Mouse (Mus musculus) limb, embryonic 14.5 days (tissue): Measurements from ENCODE around the gene Coq8a. TPM values are rescaled to one million over a fixed set of nuclear protein-coding genes. Genes with fewer than 3 reads are reported as not detected.

Experiments
- ATAC-seq: fragments of 200-750 bp; cut with Nextera tagmentation; 2 replicates; pipeline ENCODE4 v1.8.0; 2017; ENCODE audit warnings: low read depth, moderate number of reproducible peaks, moderate TSS enrichment; ENCODE audit not compliant: low FRiP score
- DNase-seq: peaks from one replicate; pipeline ENCODE4 v3.0.0-alpha.2; 2015; ENCODE audit warnings: low spot score
- H3K27ac ChIP-seq: fragments of 300-500 bp; sonication (generic); replicated peaks from 2 replicates; pipeline ENCODE4 v1.5.1; 2014; ENCODE audit warnings: low read depth, mild to moderate bottlenecking, low read length, moderate library complexity, mixed read lengths
- H3K27me3 ChIP-seq: fragments of 300-500 bp; sonication (generic); 2 replicates; pipeline ENCODE4 v1.6.1; 2014; ENCODE audit warnings: low read length, mixed read lengths; ENCODE audit not compliant: control insufficient read depth, insufficient read depth
- H3K36me3 ChIP-seq: fragments of 300-500 bp; sonication (generic); 2 replicates; pipeline ENCODE4 v1.6.1; 2014; ENCODE audit warnings: mild to moderate bottlenecking, low read length, moderate library complexity, mixed read lengths; ENCODE audit not compliant: control insufficient read depth, insufficient read depth
- H3K4me1 ChIP-seq: fragments of 300-500 bp; sonication (generic); 2 replicates; pipeline ENCODE4 v1.6.1; 2014; ENCODE audit warnings: antibody characterized with exemption, low read length, mixed read lengths; ENCODE audit not compliant: control insufficient read depth, insufficient read depth
- H3K4me2 ChIP-seq: fragments of 300-500 bp; sonication (generic); replicated peaks from 2 replicates; pipeline ENCODE4 v1.6.1; 2014; ENCODE audit warnings: low read depth, mild to moderate bottlenecking, low read length, moderate library complexity; ENCODE audit not compliant: severe bottlenecking
- H3K4me3 ChIP-seq: fragments of 300-500 bp; sonication (generic); replicated peaks from 2 replicates; pipeline ENCODE4 v1.5.1; 2014; ENCODE audit warnings: low read length
- H3K9ac ChIP-seq: fragments of 300-500 bp; sonication (generic); 2 replicates; pipeline ENCODE4 v1.6.1; 2014; ENCODE audit warnings: mild to moderate bottlenecking, low read depth, low read length, moderate library complexity; ENCODE audit not compliant: severe bottlenecking
- H3K9me3 ChIP-seq: fragments of 300-500 bp; sonication (generic); 2 replicates; pipeline ENCODE4 v1.6.1; 2016; ENCODE audit warnings: low read length; ENCODE audit not compliant: control insufficient read depth
- POLR2A ChIP-seq: fragments of 200-500 bp; IDR thresholded peaks from 2 replicates; pipeline ENCODE4 v1.8.0; 2012; ENCODE audit warnings: inconsistent platforms, mild to moderate bottlenecking, moderate library complexity, borderline replicate concordance; ENCODE audit not compliant: insufficient read depth, insufficient read length; ENCODE audit errors: extremely low read depth
- WGBS: fragments of 180-500 bp; shearing (Covaris S2); extraction: QIAGEN DNeasy Blood & Tissue Kit; methylation state at CpG from one replicate; pipeline ENCODE4 v1.1.7; 2014; 5-methylcytosine and 5-hydroxymethylcytosine counted together
- polyA plus RNA-seq, 2 experiments: library from polyadenylated mRNA; depleted of rRNA in 1 of 2; stranded (reverse) in 1 of 2; unstranded in 1 of 2; fragments of >200 nt; fragmentation: Nextera tagmentation in 1 of 2; extraction: Ambion mirVana in 1 of 2; gene quantifications; 2 replicates each; pipeline versions ENCODE4 v1.2.1 to v1.2.3; 2012 to 2014

The Coq8a gene
- polyA plus RNA-seq, 2 experiments: 6.3 to 8.1 TPM

GRCm38 (mm10) chr1:180212911-180213310, 13.5 kb upstream of the Coq8a start:
- no peak overlapping the region for H3K27ac ChIP-seq
- DNase-seq (no peak), ATAC-seq (no peak)
- no peaks in the 10 kb centered on the region for H3K9me3 ChIP-seq
- H3K36me3 ChIP-seq: no peaks in the 10 kb centered on the region
- no peak for TF ChIP-seq POLR2A
- no peaks in the 10 kb centered on the region for H3K4me1 ChIP-seq
- no peak overlapping the region for H3K4me2 ChIP-seq
- no peak overlapping the region for H3K9ac ChIP-seq
- WGBS: 89% methylated on average over 5 of the region's 5 CpGs
- H3K27me3 ChIP-seq: no peaks in the 10 kb centered on the region
- H3K4me3 ChIP-seq: no peak overlapping the region

GRCm38 (mm10) chr1:180210781-180211271, 11.4 kb upstream of the Coq8a start:
- H3K27ac ChIP-seq: no peak overlapping the region
- no peak overlapping the region for H3K9ac ChIP-seq
- whole genome bisulfite sequencing: 80% methylated on average over 9 of the region's 9 CpGs
- H3K27me3 ChIP-seq: no peaks in the 10 kb centered on the region
- no peak overlapping the region for H3K4me2 ChIP-seq
- TF ChIP-seq POLR2A: no peak
- no peaks in the 10 kb centered on the region for H3K4me1 ChIP-seq
- H3K9me3 ChIP-seq: no peaks in the 10 kb centered on the region
- DNase-seq (no peak), ATAC-seq (no peak)
- H3K36me3 ChIP-seq: no peaks in the 10 kb centered on the region
- no peak overlapping the region for H3K4me3 ChIP-seq

- no peak for DNase-seq
- H3K4me1 ChIP-seq: no peaks in the 10 kb centered on the region
- ATAC-seq: no peak
- no peak overlapping the region for H3K27ac ChIP-seq
- no peaks in the 10 kb centered on the region for H3K36me3 ChIP-seq
- H3K9ac ChIP-seq: no peak overlapping the region
- WGBS: 72% methylated on average over 4 of the region's 4 CpGs
- no peak for TF ChIP-seq POLR2A
- no peaks in the 10 kb centered on the region for H3K27me3 ChIP-seq
- H3K9me3 ChIP-seq: peaks cover under 1% of the 10 kb centered on the region; the same call in 1 of the 2 replicates
- H3K4me2 ChIP-seq: no peak overlapping the region
- no peak overlapping the region for H3K4me3 ChIP-seq
Observed at GRCm38 (mm10) chr1:180210031-180210432, 10.6 kb upstream of the Coq8a start.

- 85% methylated on average over 2 of the region's 3 CpGs for WGBS
- ATAC-seq (no peak), DNase-seq (no peak)
- Histone ChIP-seq H3K4me2 (no peak overlapping the region), H3K9ac (no peak overlapping the region), H3K36me3 (no peaks in the 10 kb centered on the region), H3K4me1 (no peaks in the 10 kb centered on the region), H3K4me3 (no peak overlapping the region), H3K27ac (no peak overlapping the region), H3K27me3 (no peaks in the 10 kb centered on the region), H3K9me3 (peaks cover 10% of the 10 kb centered on the region; the same call in 1 of the 2 replicates)
- TF ChIP-seq POLR2A: no peak
Observed at GRCm38 (mm10) chr1:180208370-180208769, 9.0 kb upstream of the Coq8a start.

GRCm38 (mm10) chr1:180200722-180201121, 1.3 kb upstream of the Coq8a start:
- Histone ChIP-seq H3K4me2 (no peak overlapping the region), H3K27me3 (no peaks in the 10 kb centered on the region), H3K36me3 (no peaks in the 10 kb centered on the region), H3K4me1 (peaks cover 4% of the 10 kb centered on the region; the same call in 1 of the 2 replicates), H3K9ac (no peak overlapping the region), H3K27ac (no peak overlapping the region), H3K4me3 (no peak overlapping the region), H3K9me3 (peaks cover 10% of the 10 kb centered on the region; the same call in 1 of the 2 replicates)
- no peak for DNase-seq
- WGBS: 47% methylated on average over 5 of the region's 5 CpGs
- no peak for ATAC-seq
- TF ChIP-seq POLR2A: no peak

- DNase-seq (no peak), ATAC-seq (no peak)
- no peaks in the 10 kb centered on the region for H3K27me3 ChIP-seq
- peaks cover 4% of the 10 kb centered on the region; the same call in 1 of the 2 replicates for H3K4me1 ChIP-seq
- WGBS: 75% methylated on average over 4 of the region's 4 CpGs
- no peak for TF ChIP-seq POLR2A
- no peak overlapping the region for H3K4me2 ChIP-seq
- H3K9me3 ChIP-seq: peaks cover 6% of the 10 kb centered on the region; the same call in 1 of the 2 replicates
- no peak overlapping the region for H3K4me3 ChIP-seq
- H3K9ac ChIP-seq: no peak overlapping the region
- no peaks in the 10 kb centered on the region for H3K36me3 ChIP-seq
- no peak overlapping the region for H3K27ac ChIP-seq
Observed at GRCm38 (mm10) chr1:180199715-180200050, 281 bp upstream of the Coq8a start.
